Mouse (Mus musculus): ENCODE measurements around the gene Sin3b. TPM values are rescaled to one million over a fixed set of nuclear protein-coding genes. Genes with fewer than 3 reads are reported as not detected.
"Not testable (repeated sequence)": the region's sequence is repeated elsewhere in the genome, so short reads cannot be mapped to it uniquely, and the experiment has no call there.

Gene Sin3b
- 100 to 1,000 TPM; 154 to 174 TPM for total RNA-seq (2021)
- long read RNA-seq, full-length matches to known transcripts, result 62 of 96 reads
- long read RNA-seq, partial matches to known transcripts, result 23 of 96 reads
- long read RNA-seq, other reads (novel, unspliced or antisense), result 11 of 96 reads

DNA sequence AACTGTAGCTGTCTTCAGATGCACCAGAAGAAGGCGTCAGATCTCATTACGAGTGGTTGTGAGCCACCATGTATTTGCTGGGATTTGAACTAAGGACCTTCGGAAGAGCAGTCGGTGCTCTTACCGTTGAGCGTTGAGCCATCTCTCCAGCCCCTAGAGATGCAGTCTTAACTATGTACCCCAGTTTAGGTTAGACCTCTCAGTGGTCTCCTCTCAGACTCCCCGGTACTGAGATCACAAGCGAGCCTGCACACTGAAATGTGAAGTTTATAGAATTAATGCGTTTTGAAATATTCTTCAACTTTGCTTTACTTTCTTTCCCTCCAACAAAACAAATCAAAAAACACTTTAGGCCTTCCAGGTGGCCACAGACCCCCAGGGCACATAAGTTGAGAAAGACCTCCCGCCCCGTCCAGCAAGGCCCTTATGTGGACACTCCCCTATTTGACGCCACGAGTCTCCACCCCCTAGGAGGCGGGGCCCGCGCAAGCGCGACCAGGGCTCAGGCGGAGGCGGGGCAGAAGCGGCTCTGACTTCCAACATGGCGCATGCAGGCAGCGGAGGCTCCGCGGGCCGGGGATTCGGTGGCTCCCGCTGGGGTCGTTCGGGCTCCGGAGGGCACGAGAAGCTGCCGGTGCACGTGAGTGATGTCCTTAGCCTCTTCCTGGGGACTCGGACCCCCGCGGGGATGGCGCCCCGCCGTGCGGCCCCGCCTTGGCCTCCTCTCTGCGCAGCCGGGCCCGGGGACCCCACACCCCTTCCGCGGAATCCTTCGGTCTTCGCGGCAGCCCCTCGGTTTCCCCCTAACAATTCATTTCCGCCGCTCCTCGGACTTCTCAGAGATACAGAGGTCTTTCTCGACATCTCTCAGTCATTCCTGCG lies at the start of gene Sin3b:
Gene Sin3b, plus strand, starts transcription at position 517 of the 882 bp plus-strand sequence.
- DNase-seq (ENCODE audit: low spot score in 2 of 2), result peak; percentile 91 to 94

DNA sequence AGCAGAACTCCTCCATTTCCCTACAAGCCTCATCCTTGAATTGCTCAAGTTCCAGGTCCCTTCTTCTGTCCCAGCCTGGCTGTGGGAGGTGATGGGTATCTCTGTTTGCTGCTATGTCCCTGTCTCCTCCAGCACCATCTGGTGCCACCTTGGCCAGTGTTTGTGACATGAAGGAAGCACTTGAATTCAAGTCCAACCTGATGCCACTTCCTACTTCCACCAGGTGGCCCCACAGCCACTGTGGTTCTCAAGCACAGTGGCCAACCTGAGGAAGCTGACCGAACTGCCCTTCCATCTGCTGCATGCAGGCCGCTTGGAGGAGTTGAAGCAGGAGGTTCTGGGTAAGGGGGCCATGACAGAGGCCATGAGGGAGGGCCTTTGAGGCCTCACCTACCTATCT lies 48.9 kb upstream of the Sin3b start:
- no peak for DNase-seq (ENCODE audit: low spot score in 2 of 2)

DNA sequence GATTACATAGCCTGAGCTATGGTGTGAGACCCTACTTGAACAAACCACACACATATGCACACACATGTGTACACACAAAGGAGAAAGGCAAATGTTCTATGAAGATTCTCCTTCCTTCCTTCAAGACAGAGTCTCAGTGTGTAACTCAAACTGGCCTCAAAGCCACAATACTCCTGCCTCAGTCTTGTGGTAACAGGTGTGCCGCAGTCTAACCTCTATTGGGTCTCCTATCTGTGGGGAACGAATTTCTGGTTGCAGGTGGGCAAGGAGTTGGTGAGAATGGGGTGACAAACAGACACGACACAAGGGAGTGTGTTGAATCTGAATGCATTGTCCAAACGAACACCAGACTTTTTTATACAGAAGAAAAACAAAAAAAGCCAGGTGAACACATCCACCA lies 46.6 kb upstream of the Sin3b start:
- no peak for DNase-seq (ENCODE audit: low spot score in 2 of 2)

DNA sequence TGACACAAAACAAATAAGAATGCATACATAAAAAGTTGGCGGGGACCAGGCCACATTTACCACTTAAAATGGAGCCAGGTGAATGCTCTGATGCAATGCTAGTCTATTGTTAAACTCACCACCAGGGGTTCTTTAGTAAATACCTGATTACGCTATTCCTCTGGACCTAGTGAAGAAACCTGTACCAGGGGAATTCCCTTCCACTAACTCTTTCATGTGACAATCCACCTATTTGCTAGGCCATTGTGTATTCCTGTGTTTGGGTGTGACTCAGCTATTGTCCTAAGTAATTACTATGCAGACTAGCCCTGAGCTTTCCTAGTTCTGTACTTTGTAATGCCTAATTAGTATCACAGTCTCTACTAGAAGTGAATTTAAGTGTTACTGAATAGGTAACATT lies 46.2 kb upstream of the Sin3b start:
- DNase-seq (ENCODE audit: low spot score in 2 of 2), result not testable (repeated sequence)

DNA sequence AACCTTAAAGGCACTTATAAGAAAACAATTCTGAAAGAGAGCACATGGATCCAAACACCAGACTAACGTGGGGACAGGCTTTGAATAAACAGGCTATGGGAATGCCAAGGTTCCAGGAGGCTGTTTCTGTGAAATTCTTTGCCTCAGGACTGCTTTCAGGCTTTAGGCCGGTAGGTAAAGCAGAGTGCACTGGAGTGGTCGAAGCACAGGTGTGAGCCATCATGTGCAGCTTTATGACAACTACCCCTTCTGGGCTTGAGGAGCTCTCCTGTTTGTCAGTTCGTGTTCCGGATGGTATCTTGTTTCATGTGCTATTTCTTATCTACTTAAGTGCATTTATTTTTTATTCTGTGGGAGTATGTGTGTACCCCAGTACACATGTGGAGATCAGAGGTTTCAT lies 45.8 kb upstream of the Sin3b start:
- no peak for DNase-seq (ENCODE audit: low spot score in 2 of 2)

DNA sequence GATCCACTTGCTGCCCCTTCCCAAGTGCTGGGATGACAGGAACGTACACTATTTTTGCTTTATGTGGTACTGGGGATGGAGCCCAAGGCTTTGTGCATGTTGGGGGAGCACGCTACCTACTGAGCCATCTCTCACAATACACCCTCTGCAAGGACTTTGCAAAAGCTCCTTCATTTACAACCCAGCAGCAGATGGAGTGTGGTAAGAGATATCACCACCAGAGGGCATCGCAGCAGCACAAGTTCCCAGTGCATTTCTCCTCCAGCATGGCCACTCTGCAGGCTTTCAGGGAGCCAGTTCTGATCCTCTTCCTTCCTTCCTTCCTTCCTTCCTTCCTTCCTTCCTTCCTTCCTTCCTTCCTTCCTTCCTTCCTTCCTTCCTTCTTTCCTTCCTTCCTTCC lies 43.0 kb upstream of the Sin3b start:
- peak; percentile 64 to 93 for DNase-seq (ENCODE audit: low spot score in 2 of 2)

DNA sequence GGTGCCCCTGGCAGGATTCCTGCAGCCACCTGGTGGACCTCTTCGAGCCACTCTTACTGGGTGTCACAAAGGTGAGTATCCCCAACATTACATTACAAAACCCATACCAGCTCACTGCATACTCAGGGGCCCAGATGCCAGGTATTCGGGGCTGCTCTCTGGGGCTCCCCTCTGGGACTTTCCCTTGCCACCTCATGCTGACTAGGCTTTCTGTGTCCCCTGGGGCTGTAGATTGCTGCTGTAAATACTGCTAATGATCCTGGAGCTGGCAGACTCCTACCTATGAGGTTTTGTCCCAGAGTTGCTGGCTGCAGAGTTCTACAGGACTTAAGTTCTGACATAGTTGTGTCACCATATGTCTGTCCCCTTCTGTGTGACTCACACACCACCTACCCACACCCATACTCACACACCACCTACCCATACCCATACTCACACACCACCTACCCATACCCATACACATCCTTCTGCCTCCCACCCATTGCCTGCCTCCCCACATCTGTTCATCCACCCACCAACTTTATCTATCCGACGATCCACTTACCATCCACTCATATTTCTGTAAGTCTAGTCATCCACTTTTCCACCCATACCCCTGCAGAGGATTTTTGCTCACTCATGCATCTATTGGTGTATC lies 40.9 kb upstream of the Sin3b start:
- peak; percentile 22 to 68 for DNase-seq (ENCODE audit: low spot score in 2 of 2)

DNA sequence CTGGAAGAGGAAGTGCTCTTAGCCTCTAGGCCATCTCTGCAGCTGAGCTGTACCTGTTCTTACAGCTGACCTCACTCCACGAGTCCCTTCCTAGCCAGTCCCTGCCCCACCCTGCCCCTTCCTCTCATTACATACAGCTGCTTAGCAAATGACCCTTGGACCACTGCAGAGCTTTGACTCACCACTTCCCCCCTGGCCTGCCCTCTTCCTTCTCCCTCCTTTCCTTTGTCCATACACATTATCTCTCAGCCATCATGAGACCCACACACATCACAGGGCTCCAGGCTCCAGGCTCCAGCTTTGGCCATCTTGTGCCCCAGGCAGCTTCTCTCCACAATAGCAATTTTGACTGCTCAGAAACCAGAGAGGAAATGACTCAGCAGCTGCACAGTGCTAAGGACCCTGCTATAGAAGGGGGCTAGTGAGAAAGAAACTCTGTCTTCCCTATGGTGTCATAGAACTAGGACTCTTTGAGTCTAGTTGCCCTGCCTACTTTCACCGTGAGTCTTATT lies 40.0 kb upstream of the Sin3b start:
- DNase-seq (ENCODE audit: low spot score in 2 of 2), result no peak

DNA sequence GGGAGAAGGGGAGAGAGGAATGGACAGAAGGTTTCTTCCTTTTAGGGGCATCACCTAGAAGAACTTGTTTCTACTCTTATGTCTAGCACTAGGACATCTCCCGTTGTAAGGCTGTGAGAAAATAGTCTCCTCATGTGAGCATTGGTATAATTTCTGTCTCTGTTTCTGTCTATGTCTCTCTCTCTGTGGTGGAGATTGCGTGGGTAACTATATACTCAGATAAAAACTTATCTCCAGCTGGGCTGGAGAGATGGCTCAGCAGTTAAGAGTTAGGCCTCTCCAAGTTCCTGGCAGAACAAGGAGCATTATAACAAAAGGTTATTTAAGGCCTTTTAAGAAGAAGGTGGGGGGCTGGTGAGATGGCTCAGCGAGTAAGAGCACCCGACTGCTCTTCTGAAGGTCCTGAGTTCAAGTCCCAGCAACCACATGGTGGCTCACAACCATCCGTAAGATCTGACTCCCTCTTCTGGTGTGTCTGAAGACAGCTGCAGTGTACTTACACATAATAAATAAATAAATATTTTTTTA lies 39.4 kb upstream of the Sin3b start:
- not testable (repeated sequence) for DNase-seq (ENCODE audit: low spot score in 2 of 2)

DNA sequence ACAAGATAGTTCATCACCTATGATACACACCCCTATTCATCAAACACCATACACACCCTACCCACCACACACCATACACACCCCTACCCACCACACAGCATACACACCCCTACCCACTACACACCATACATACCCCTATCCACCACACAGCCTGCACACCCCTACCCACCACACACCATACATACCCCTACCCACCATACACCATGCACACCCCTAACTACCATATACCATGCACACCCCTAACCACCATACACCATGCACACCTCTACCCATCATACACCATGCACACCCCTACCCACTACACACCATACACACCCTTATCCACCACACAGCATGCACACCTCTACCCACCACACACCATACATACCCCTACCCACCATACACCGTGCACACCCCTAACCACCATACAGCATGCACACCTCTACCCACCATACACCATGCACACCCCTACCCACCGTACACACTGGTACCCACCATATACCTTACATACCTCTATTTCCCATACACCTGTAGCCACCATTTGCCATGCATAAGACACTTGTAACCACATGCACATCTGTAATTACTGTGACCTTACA lies 24.6 kb upstream of the Sin3b start:
- DNase-seq (ENCODE audit: low spot score in 2 of 2), result no peak

DNA sequence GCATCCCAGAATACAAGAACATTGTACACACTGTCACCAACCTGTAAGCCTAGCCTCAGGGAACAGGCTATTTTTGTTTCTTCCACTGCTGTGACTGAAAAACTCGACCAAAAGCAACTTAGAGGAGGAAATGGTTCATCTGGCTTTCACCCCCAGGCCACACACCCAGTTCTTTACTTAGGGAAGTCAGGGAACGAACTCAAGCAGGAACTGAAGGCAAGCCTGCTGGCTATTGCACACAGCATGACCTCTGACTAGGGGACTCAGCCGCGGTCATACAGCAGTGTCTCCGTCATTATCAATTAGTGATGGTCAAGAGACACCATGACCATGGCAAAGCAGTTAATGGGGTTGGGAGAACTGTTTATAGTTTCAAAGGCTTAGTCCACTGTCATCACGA lies 10.5 kb upstream of the Sin3b start:
- no peak for DNase-seq (ENCODE audit: low spot score in 2 of 2)

DNA sequence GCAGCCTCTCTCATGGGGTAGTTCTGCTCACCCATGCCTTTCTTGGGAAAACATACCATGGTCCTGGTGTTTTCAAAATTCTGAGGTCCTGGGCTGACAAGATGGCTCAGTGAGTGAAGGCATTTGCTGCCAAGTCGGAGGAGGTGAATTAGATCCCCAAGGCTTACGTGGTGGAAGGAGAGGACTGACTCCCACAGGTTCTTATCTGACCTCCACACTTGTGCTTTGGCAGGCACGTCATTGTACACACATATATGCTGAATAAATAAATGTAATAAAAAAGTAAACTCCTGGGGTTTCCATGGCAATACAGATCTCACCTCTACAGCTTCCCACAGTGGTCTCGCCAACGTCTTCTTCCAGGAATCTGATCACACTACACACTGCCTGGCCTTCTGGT lies 6.5 kb upstream of the Sin3b start:
- DNase-seq (ENCODE audit: low spot score in 2 of 2), result no peak

DNA sequence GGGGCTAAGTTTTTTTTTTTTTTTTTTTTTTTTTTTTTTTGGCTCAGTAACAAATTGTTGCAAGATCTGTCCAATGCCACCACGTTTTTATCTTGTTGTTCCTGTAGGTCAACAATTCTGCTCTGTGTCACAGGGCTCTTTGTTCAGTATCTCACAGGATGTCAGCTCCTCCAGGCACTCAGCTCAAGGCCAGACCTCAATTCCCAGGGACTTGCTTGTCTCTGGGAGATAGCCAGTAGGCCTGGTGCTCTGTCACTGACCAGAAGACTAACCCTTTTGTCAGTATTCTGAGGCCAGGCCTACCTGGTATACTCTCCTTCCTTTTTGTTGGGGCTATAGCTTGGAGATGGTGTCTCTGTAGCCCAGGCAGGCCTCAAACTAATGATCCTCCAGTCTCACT lies 2.5 kb upstream of the Sin3b start:
- no peak for DNase-seq (ENCODE audit: low spot score in 2 of 2)

DNA sequence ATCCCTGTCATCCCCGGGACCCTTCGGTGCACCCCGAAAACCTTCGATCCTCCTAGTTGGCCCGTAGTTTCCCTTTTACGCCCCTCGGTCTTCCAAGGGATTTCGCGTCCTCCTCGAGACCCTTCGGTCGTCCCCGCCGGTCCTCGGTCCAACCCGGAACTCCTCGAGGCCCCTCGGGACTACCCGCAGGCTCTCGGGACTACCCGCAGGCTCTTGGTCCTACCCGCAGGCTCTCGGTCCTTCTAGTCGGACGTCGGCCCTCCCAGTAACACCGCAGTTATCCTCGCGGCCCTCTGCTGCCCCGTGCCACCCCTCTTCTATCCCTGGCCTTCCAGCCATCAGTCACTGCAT lies 541 bp downstream of the Sin3b start:
- no peak for DNase-seq (ENCODE audit: low spot score in 2 of 2)

DNA sequence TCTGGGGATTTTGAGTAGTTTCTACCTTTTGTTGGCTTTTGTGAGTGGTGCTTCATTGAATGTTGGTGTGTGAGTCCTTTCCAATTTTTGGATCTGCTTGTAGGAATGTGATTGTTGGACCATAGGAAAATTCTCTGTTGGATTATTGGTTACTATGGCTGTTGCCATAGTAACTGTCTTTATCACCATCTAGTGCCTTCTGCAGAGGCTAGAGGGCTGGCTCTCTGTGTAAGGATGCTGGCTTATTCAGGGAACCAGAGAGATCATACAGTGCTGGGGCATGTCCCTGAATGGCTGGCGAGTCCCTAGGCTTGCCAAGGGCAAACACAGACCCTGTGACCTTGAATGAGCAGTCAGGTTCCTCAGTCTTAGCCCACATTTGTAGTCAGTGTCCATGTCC lies 5.6 kb downstream of the Sin3b start:
- peak in 1 of 2 experiments; percentile 42 for DNase-seq (ENCODE audit: low spot score in 2 of 2)

DNA sequence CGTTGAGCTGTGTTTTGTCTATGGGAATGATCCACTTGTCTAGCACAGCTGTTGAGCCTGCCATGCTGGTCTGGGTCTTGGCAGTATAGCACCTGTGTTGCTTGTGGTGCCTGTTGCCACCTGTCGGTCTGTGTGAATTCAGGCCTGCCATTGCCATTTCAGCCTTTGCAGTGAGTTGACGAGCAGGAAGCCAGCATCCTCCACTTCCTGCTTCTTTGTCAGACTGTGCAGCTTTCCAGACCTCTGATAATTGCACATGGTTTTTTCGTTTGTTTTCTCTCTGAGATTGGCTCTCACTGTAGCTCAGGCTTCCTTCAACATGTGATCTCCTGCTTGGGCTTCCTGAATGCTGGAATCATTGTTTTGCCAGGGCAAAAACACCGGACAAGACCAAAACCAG lies 11.9 kb downstream of the Sin3b start:
- no peak for DNase-seq (ENCODE audit: low spot score in 2 of 2)

DNA sequence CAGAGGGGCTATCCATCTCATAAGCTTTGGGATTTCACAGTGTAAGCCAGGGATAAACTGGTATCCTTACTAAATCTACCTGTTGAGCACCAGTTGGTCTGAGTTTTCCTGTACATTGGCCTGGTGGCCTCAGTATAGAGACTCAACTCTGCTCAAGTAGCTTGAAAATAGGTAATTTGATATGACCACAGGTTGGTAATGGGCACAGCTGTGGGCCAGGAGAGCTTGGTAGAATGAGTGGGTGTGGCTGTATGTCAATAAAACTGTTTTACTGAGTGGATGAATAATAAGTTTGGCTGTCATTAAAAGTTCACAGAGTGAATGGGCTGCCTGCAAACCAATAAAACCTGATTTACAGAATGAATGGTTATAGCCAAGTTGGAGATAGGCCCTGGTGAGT lies 13.8 kb downstream of the Sin3b start:
- DNase-seq (ENCODE audit: low spot score in 2 of 2), result no peak

DNA sequence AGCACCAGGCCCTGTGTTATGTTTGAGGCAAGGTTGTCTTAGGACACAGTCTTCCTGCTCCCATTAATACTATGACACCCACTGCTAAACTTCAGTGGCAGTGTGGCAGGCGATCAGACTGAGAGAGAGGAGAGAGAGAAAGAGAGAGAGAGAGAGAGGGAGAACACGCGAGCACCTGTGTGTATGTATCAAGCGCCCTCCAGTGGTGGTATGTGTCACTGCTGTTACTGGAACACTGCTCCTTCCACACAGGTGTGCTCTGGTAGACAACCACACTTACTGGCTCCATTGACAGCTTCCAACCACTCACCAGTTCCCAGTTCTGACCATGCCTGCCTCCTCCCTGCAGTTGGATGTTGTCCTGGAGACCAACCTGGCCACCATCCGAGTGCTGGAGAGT lies 23.0 kb downstream of the Sin3b start:
- DNase-seq (ENCODE audit: low spot score in 2 of 2), result peak in 1 of 2 experiments; percentile 76

DNA sequence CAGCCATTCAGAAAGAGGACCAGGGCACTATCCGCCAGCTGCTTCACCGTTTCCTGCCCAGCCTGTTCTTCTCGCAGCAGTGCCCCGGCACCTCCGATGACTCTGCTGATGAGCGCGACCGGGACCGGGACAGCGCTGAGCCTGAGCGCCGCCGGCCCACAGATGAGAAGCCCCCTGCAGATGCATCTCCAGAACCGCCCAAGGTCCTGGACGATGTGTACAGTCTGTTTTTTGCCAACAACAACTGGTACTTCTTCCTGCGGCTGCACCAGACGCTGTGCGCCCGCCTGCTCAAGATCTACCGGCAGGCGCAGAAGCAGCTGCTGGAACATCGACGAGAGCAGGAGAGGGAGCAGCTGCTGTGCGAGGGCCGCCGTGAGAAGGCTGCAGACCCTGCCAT lies 26.8 kb downstream of the Sin3b start:
- no peak for DNase-seq (ENCODE audit: low spot score in 2 of 2)

DNA sequence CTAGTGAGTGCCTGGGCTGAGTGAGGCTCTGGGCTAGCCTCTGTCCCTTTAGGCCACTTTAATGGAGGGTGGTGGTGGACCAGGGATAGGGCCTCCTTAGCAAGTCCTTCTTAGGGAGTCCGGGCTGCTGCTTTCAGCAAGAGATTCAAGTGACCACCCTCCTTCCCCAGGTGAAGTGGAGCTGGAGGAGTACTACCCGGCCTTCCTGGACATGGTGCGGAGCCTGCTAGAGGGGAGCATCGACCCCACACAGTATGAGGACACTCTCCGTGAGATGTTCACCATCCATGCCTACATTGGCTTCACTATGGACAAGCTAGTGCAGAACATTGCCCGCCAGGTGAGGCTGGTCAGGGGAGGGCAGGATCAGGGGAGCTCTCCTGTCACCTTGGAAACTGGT lies 27.2 kb downstream of the Sin3b start:
- DNase-seq (ENCODE audit: low spot score in 2 of 2), result no peak

DNA sequence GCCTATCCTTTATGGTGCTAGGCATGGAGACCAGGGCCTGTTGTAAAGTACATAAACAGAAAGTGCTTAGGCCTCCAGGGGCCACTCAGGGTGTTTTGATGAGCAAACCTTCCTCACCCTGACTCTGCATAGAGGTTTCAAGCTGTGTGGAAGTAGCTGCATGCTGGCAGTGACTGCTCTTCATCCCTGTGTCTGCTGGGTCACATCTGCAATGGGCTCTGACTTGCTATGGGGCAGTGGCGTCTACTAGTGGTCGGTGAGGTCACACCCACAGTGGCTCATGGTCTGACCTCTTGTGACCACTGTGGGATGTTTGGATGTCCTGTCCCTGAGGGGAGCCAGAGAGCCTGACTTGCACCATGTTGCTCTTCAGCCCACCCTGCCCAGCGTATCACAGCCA lies 28.0 kb downstream of the Sin3b start:
- no peak for DNase-seq (ENCODE audit: low spot score in 2 of 2)

DNA sequence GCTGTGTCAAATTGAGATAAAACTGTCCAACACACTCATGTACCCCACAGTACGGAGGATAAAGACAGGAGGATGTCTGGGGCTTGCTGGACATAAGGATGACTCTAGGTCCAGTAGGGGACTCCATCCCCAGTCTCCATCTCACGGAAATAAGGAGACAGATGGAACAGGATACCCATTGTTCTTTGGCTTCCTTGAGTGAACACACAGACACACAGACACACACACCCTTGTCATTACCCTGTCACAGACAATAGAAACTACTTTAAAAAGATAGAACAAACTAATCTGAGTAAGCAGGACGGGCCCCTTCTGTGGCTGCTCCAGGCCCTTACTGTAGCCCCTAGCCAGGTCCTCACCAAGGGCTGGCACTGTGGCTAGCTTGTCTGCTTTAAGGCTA lies 29.2 kb downstream of the Sin3b start:
- no peak for DNase-seq (ENCODE audit: low spot score in 2 of 2)
